Mouse (Mus musculus) ES-E14 (cell line): Measurements from ENCODE around the gene Ccdc137. TPM values are rescaled to one million over a fixed set of nuclear protein-coding genes. Genes with fewer than 3 reads are reported as not detected.

Experiments
- DNase-seq: peaks from one replicate; pipeline ENCODE4 v3.0.0-alpha.2; 2013; ENCODE audit warnings: low read depth, low spot score
- H3K27ac ChIP-seq: 2 replicates; pipeline ENCODE4 v1.5.1; 2012; ENCODE audit warnings: low read depth, mild to moderate bottlenecking, low read length, moderate library complexity, mixed read lengths; ENCODE audit not compliant: poor library complexity, insufficient read depth, severe bottlenecking
- H3K36me3 ChIP-seq: 2 replicates; pipeline ENCODE4 v1.6.1; 2012; ENCODE audit warnings: mild to moderate bottlenecking, low read length, moderate library complexity, mixed read lengths; ENCODE audit not compliant: control insufficient read depth, poor library complexity, insufficient read depth, severe bottlenecking
- H3K4me1 ChIP-seq, 2 experiments: fragments of 150-350 bp in 1 of 2; sonication (generic) in 1 of 2; 2 replicates each; pipeline ENCODE4 v1.6.1; 2012; ENCODE audit warnings: low read length in 2 of 2, mild to moderate bottlenecking in 1 of 2, mixed read lengths in 1 of 2; ENCODE audit not compliant: control insufficient read depth in 2 of 2, insufficient read depth in 2 of 2, poor library complexity in 1 of 2
- H3K4me3 ChIP-seq, 2 experiments: fragments of 150-350 bp in 1 of 2; sonication (generic) in 1 of 2; 2 replicates each; pipeline ENCODE4 v1.5.1; 2012; ENCODE audit warnings: low read length in 2 of 2, low read depth in 1 of 2, mild to moderate bottlenecking in 1 of 2, mixed read lengths in 1 of 2; ENCODE audit not compliant: insufficient read depth in 1 of 2, poor library complexity in 1 of 2, severe bottlenecking in 1 of 2
- H3K9ac ChIP-seq: 2 replicates; pipeline ENCODE4 v1.6.1; 2012; ENCODE audit warnings: low read depth, mild to moderate bottlenecking, low read length, mixed read lengths; ENCODE audit not compliant: poor library complexity, insufficient read depth, severe bottlenecking
- H3K9me3 ChIP-seq: fragments of 150-350 bp; sonication (generic); 2 replicates; pipeline ENCODE4 v1.6.1; 2012; ENCODE audit warnings: low read depth, mild to moderate bottlenecking, low read length; ENCODE audit not compliant: control insufficient read depth, insufficient read depth
- CHD2 ChIP-seq: IDR thresholded peaks from 2 replicates; pipeline ENCODE4 v1.6.1; 2014; ENCODE audit warnings: mild to moderate bottlenecking, low read depth, low read length, inconsistent platforms
- HCFC1 ChIP-seq: IDR thresholded peaks from 2 replicates; pipeline ENCODE4 v1.6.1; 2012; ENCODE audit warnings: low read length, inconsistent platforms, borderline replicate concordance; ENCODE audit not compliant: insufficient read depth
- MAFK ChIP-seq: IDR thresholded peaks from 2 replicates; pipeline ENCODE4 v1.6.1; 2014; ENCODE audit warnings: mild to moderate bottlenecking, low read depth, low read length, inconsistent platforms; ENCODE audit not compliant: insufficient read depth
- ZC3H11A ChIP-seq: IDR thresholded peaks from 2 replicates; pipeline ENCODE4 v1.6.1; 2012; ENCODE audit warnings: low read depth, mild to moderate bottlenecking, inconsistent platforms, low read length, borderline replicate concordance
- ZNF384 ChIP-seq: IDR thresholded peaks from 2 replicates; pipeline ENCODE4 v1.6.1; 2012; ENCODE audit warnings: low read depth, low read length, inconsistent platforms
- in situ Hi-C, 2 experiments: fragments of 600-800 bp; cut with MboI; formaldehyde crosslinking; loops; one replicate each; pipeline ENCODE4 v1.15.1; 2025; ENCODE audit warnings: low sequenced_read_pairs in 2 of 2, inconsistent platforms in 1 of 2; ENCODE audit not compliant: unreplicated experiment in 2 of 2
- total RNA-seq: library from RNA; depleted of rRNA; stranded (reverse); fragments of 300-350 nt; gene quantifications from 2 replicates; pipeline ENCODE4 v1.2.3, GENCODE M21; 2012

The Ccdc137 gene
- total RNA-seq, 1 experiment = 24.6 TPM

DNA sequence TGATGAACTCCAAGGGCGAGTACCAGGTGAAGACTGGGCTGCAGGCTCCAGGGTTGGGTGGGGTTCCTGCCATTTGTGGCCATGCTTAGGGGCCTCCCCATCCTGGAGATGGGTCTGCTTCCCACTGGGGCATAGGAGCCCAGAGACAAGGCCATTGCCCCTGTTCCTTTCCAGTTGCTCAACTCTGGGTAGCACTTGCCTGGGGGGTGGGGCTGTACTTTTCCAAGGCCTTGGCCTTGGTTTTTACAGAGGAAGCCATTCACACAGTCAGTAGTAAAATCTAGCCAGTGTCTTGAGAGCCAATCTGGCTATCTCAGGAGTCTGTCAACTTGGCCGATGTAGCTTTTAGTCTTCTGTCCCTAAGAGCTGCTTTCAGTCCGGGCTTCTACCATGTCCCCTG lies 39.5 kb downstream of the Ccdc137 start:
- no peak overlapping the region for H3K4me3 ChIP-seq
- no peak overlapping the region for H3K27ac ChIP-seq
- TF ChIP-seq HCFC1 = no peak
- no peak for TF ChIP-seq ZC3H11A
- TF ChIP-seq MAFK = no peak
- TF ChIP-seq ZNF384 = no peak
- no peak for TF ChIP-seq CHD2
- no peak overlapping the region for H3K9ac ChIP-seq
- DNase-seq = no peak
- peaks cover 2% of the 10 kb centered on the region in 2 experiments; a peak in 1 of 4 replicates for H3K4me1 ChIP-seq
- H3K36me3 ChIP-seq = peaks cover 32% of the 10 kb centered on the region
- no peaks in the 10 kb centered on the region for H3K9me3 ChIP-seq
- in situ Hi-C loops = no loop called here

DNA sequence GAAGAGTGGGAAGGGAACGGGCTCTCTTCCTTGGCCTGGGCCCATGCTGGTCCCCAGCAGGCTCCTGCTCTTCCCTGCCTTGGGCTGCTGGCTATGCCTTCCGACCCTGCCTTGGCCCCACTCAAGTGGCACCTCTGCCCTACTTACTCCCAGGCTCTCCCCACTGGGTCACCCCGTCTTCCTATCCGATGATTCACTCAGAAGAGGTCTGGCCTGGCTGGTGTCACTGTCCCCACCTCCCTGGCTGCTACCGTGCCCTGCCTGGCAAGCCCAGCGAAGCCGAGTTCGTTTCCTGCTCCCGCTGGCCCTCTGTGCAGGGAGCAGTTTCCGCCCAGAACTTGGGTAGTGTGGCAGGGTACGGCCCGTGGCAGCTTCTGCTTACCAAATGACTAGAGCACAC lies 40.3 kb downstream of the Ccdc137 start:
- in situ Hi-C loops = no loop called here
- no peak overlapping the region; the same call in 1 of the 2 replicates for H3K9ac ChIP-seq
- peaks cover 0 to 2% of the 10 kb centered on the region in 2 experiments; a peak in 1 of 4 replicates for H3K4me1 ChIP-seq
- no peak overlapping the region for H3K4me3 ChIP-seq
- no peak for TF ChIP-seq MAFK
- no peak for TF ChIP-seq HCFC1
- TF ChIP-seq ZNF384 = no peak
- no peak for TF ChIP-seq ZC3H11A
- TF ChIP-seq CHD2 = no peak
- peaks cover 32% of the 10 kb centered on the region for H3K36me3 ChIP-seq
- H3K9me3 ChIP-seq = no peaks in the 10 kb centered on the region
- no peak for DNase-seq
- H3K27ac ChIP-seq = no peak overlapping the region; the same call in 1 of the 2 replicates

DNA sequence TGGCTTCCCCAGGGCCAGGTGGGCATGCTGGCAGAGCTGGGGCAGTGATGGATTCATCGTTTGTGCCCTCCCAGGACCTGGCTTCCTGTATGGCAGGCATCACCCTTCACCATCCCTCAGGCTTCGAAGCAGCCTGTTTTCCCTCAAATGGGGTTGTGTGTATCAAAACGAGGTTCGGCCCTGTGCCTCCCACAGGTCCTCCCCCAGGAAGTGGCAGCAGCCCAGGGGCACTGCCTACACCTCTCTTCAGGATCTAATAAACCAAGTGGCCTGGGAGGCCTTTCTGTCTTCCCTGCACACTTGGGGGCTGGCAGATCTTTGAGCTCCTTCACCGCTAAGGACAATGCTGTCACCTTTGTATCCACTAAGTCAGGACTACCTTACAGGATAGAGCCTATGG lies 41.0 kb downstream of the Ccdc137 start:
- Histone ChIP-seq H3K36me3 (peaks cover 32% of the 10 kb centered on the region), H3K9ac (no peak overlapping the region), H3K9me3 (no peaks in the 10 kb centered on the region), H3K4me3 (no peak overlapping the region), H3K4me1 (peaks cover 0 to 2% of the 10 kb centered on the region in 2 experiments; a peak in 1 of 4 replicates), H3K27ac (no peak overlapping the region)
- TF ChIP-seq HCFC1 = no peak
- no peak for TF ChIP-seq MAFK
- in situ Hi-C loops = no loop called here
- no peak for DNase-seq

DNA sequence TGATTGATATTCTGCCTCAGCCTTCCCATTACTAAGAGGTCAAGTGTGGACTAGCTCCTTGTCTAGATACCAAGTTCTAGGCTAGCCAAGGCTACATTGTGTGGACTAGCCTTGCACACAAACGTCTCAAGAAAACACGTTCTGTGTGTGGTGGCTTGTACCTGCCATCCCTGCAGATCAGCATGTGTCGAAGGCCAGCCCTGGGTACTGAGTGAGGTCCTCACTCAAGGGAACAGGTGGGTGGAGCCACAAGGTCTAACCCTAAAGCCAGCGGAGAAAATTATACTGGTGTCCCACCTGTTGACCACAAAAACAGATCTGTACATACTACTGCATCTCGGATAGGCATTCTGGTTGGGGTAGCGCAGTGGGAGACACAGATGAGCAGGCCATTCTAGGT lies 42.0 kb downstream of the Ccdc137 start:
- no peak for DNase-seq
- no peak for TF ChIP-seq ZNF384
- TF ChIP-seq CHD2 = no peak
- Histone ChIP-seq H3K4me1 (peaks cover 0 to 2% of the 10 kb centered on the region in 2 experiments; a peak in 1 of 4 replicates), H3K27ac (no peak overlapping the region), H3K36me3 (peaks cover 29% of the 10 kb centered on the region), H3K9ac (no peak overlapping the region), H3K9me3 (no peaks in the 10 kb centered on the region), H3K4me3 (no peak overlapping the region)
- in situ Hi-C loops = no loop called here

DNA sequence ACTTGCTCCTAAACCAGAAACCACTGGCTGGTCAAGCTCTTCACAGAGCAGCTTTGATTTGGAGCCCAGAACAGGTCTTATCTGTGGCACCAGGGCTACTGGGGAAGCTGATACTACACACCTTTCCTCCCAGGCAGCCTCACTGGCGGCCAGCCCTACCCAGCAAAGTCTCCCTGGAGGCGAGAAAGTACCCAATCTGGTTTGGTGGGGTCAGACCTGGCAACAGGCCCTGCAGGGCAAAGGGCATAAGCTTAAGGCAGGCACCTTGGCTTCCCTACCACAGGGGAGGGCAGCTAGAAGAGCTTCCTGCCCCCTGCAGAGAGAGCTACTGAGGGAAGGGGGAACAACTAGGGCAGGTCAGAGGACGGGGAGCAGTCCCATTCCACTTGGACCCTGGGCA lies 42.4 kb downstream of the Ccdc137 start:
- DNase-seq = no peak
- in situ Hi-C loops = no loop called here

More for the DNA sequence above, 42.4 kb downstream of the Ccdc137 start:
- Histone ChIP-seq H3K4me1 (peaks cover 0 to 2% of the 10 kb centered on the region in 2 experiments; a peak in 1 of 4 replicates), H3K9me3 (no peaks in the 10 kb centered on the region), H3K9ac (no peak overlapping the region), H3K4me3 (no peak overlapping the region), H3K36me3 (peaks cover 24% of the 10 kb centered on the region), H3K27ac (no peak overlapping the region)
- TF ChIP-seq MAFK (no peak), CHD2 (no peak), ZC3H11A (no peak), ZNF384 (no peak), HCFC1 (no peak)
